Mouse (Mus musculus): ENCODE data around the gene Banp. TPM values are rescaled to one million over a fixed set of nuclear protein-coding genes. Genes with fewer than 3 reads are reported as not detected.

The Banp gene
- total RNA-seq, 1 experiment = 53.8 TPM

GRCm38 (mm10) chr8:121952122-121952521 lies 2.6 kb downstream of the Banp start:
- Histone ChIP-seq H3K9ac (ENCODE audit: insufficient read depth, low read depth, low read length, poor library complexity, severe bottlenecking) (no peak overlapping the region), H3K4me3 (ENCODE audit: insufficient read depth in 1 of 2, low read depth in 1 of 2, low read length in 2 of 2, poor library complexity in 1 of 2, severe bottlenecking in 1 of 2) (peak overlapping the region in 1 of 2 experiments; percentile 96; a peak in 1 of 4 replicates), H3K27ac (ENCODE audit: insufficient read depth, low read depth, low read length, poor library complexity, severe bottlenecking) (no peak overlapping the region), H3K4me1 (ENCODE audit: control insufficient read depth in 2 of 2, insufficient read depth in 2 of 2, low read length in 2 of 2, poor library complexity in 1 of 2) (peaks cover 0 to 32% of the 10 kb centered on the region in 2 experiments; a peak in 2 of 4 replicates), H3K9me3 (ENCODE audit: control insufficient read depth, insufficient read depth, low read depth, low read length) (no peaks in the 10 kb centered on the region), H3K36me3 (ENCODE audit: control insufficient read depth, insufficient read depth, low read length, poor library complexity, severe bottlenecking) (peaks cover 20% of the 10 kb centered on the region)
- in situ Hi-C loops (cut with MboI; ENCODE audit: low sequenced_read_pairs in 2 of 2, unreplicated experiment in 2 of 2) = no loop called here
- TF ChIP-seq ZNF384 (IDR thresholded peaks at IDR 0.05; ENCODE audit: low read depth, low read length) (no peak), MAFK (IDR thresholded peaks at IDR 0.05; ENCODE audit: insufficient read depth, low read depth, low read length) (no peak)
- no peak for DNase-seq (ENCODE audit: low read depth, low spot score)

- TF ChIP-seq ZC3H11A (IDR thresholded peaks at IDR 0.05; ENCODE audit: borderline replicate concordance, low read depth, low read length) (no peak), MAFK (IDR thresholded peaks at IDR 0.05; ENCODE audit: insufficient read depth, low read depth, low read length) (no peak), CHD2 (IDR thresholded peaks at IDR 0.05; ENCODE audit: low read depth, low read length) (no peak)
- peaks cover 0 to 29% of the 10 kb centered on the region in 2 experiments; a peak in 2 of 4 replicates for H3K4me1 ChIP-seq (ENCODE audit: control insufficient read depth in 2 of 2, insufficient read depth in 2 of 2, low read length in 2 of 2, poor library complexity in 1 of 2)
- H3K36me3 ChIP-seq (ENCODE audit: control insufficient read depth, insufficient read depth, low read length, poor library complexity, severe bottlenecking) = peaks cover 20% of the 10 kb centered on the region
- no peak for DNase-seq (ENCODE audit: low read depth, low spot score)
- in situ Hi-C loops (cut with MboI; ENCODE audit: low sequenced_read_pairs in 2 of 2, unreplicated experiment in 2 of 2) = no loop called here
- no peak overlapping the region for H3K4me3 ChIP-seq (ENCODE audit: insufficient read depth in 1 of 2, low read depth in 1 of 2, low read length in 2 of 2, poor library complexity in 1 of 2, severe bottlenecking in 1 of 2)
- H3K9ac ChIP-seq (ENCODE audit: insufficient read depth, low read depth, low read length, poor library complexity, severe bottlenecking) = peak overlapping the region; percentile 4; the same call in 1 of the 2 replicates
- no peaks in the 10 kb centered on the region for H3K9me3 ChIP-seq (ENCODE audit: control insufficient read depth, insufficient read depth, low read depth, low read length)
- H3K27ac ChIP-seq (ENCODE audit: insufficient read depth, low read depth, low read length, poor library complexity, severe bottlenecking) = no peak overlapping the region
These were observed 3.2 kb downstream of the Banp start for GRCm38 (mm10) chr8:121952800-121953199.

GRCm38 (mm10) chr8:121953821-121954545 lies 4.4 kb downstream of the Banp start:
- Histone ChIP-seq H3K4me3 (ENCODE audit: insufficient read depth in 1 of 2, low read depth in 1 of 2, low read length in 2 of 2, poor library complexity in 1 of 2, severe bottlenecking in 1 of 2) (no peak overlapping the region), H3K9ac (ENCODE audit: insufficient read depth, low read depth, low read length, poor library complexity, severe bottlenecking) (no peak overlapping the region), H3K9me3 (ENCODE audit: control insufficient read depth, insufficient read depth, low read depth, low read length) (no peaks in the 10 kb centered on the region), H3K4me1 (ENCODE audit: control insufficient read depth in 2 of 2, insufficient read depth in 2 of 2, low read length in 2 of 2, poor library complexity in 1 of 2) (peaks cover 0 to 21% of the 10 kb centered on the region in 2 experiments; a peak in 2 of 4 replicates), H3K36me3 (ENCODE audit: control insufficient read depth, insufficient read depth, low read length, poor library complexity, severe bottlenecking) (peaks cover 22% of the 10 kb centered on the region), H3K27ac (ENCODE audit: insufficient read depth, low read depth, low read length, poor library complexity, severe bottlenecking) (no peak overlapping the region)
- no peak for TF ChIP-seq CHD2 (IDR thresholded peaks at IDR 0.05; ENCODE audit: low read depth, low read length)
- no peak for TF ChIP-seq MAFK (IDR thresholded peaks at IDR 0.05; ENCODE audit: insufficient read depth, low read depth, low read length)
- no peak for TF ChIP-seq ZC3H11A (IDR thresholded peaks at IDR 0.05; ENCODE audit: borderline replicate concordance, low read depth, low read length)
- TF ChIP-seq ZNF384 (IDR thresholded peaks at IDR 0.05; ENCODE audit: low read depth, low read length) = no peak
- no peak for DNase-seq (ENCODE audit: low read depth, low spot score)
- in situ Hi-C loops (cut with MboI; ENCODE audit: low sequenced_read_pairs in 2 of 2, unreplicated experiment in 2 of 2) = no loop called here

DNA sequence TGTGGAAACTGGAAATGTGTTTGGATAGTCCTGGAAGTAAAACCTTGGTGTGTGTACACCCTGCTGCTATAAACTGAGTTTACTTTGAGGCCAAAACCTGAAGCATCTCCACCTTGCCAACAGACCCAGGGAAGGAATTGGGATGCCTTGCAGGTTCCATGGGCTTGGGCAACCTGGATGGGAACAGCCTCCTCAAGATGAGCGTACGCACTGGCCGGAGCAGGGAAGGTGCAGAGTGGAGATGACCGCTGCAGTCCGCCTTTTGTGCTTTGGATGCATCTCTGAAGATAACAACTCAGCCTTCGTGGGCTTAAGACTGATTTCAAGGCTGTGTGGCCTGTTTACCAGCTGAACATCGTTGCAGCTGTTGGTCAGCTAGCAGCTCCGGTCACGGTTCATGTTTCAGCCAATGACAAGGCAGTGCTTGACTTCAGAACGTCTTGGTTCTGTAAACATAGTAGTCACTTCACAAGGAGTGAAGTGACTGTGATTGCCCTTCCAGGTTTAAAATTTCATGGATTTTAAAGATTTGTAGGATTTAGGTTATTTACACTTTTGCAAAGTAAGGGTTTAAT lies 5.5 kb downstream of the Banp start:
- 0 out of 2 replicates have a peak overlapping the region, but pooled peaks have one; percentile 42 for H3K9ac ChIP-seq (ENCODE audit: insufficient read depth, low read depth, low read length, poor library complexity, severe bottlenecking)
- DNase-seq (ENCODE audit: low read depth, low spot score) = no peak
- peaks cover 0 to 21% of the 10 kb centered on the region in 2 experiments; a peak in 2 of 4 replicates for H3K4me1 ChIP-seq (ENCODE audit: control insufficient read depth in 2 of 2, insufficient read depth in 2 of 2, low read length in 2 of 2, poor library complexity in 1 of 2)
- no peak overlapping the region for H3K4me3 ChIP-seq (ENCODE audit: insufficient read depth in 1 of 2, low read depth in 1 of 2, low read length in 2 of 2, poor library complexity in 1 of 2, severe bottlenecking in 1 of 2)
- TF ChIP-seq ZC3H11A (IDR thresholded peaks at IDR 0.05; ENCODE audit: borderline replicate concordance, low read depth, low read length) (no peak), CHD2 (IDR thresholded peaks at IDR 0.05; ENCODE audit: low read depth, low read length) (no peak), MAFK (IDR thresholded peaks at IDR 0.05; ENCODE audit: insufficient read depth, low read depth, low read length) (no peak)
- H3K27ac ChIP-seq (ENCODE audit: insufficient read depth, low read depth, low read length, poor library complexity, severe bottlenecking) = no peak overlapping the region
- no peaks in the 10 kb centered on the region for H3K9me3 ChIP-seq (ENCODE audit: control insufficient read depth, insufficient read depth, low read depth, low read length)
- H3K36me3 ChIP-seq (ENCODE audit: control insufficient read depth, insufficient read depth, low read length, poor library complexity, severe bottlenecking) = peaks cover 22% of the 10 kb centered on the region
- in situ Hi-C loops (cut with MboI; ENCODE audit: low sequenced_read_pairs in 2 of 2, unreplicated experiment in 2 of 2) = no loop called here
